Mouse (Mus musculus): Measurements from ENCODE around the gene Sult1c1. TPM values are rescaled to one million over a fixed set of nuclear protein-coding genes. Genes with fewer than 3 reads are reported as not detected.
"Not testable (repeated sequence)": the region's sequence is repeated elsewhere in the genome, so short reads cannot be mapped to it uniquely, and the experiment has no call there.

Sult1c1 gene
- total RNA-seq (2021) = not detected

- DNase-seq (ENCODE audit: low spot score) = no peak
- intact Hi-C loops (cut with DNase I) = no loop called here
These were observed at the start of gene Sult1c1 for GRCm38 (mm10) chr17:53990574-53990973. Sult1c1 (minus strand) TSS chr17:53990674.

- intact Hi-C loops (cut with DNase I) = loop anchor here (2.0 kb wide), 1 partner anchor 329 kb away; no protein-coding TSS in a partner anchor
- no peak for DNase-seq (ENCODE audit: low spot score)
These were observed 23.7 kb upstream of the Sult1c1 start for GRCm38 (mm10) chr17:54014204-54014603.

- DNase-seq (ENCODE audit: low spot score) = no peak
- intact Hi-C loops (cut with DNase I) = no loop called here
These were observed 20.7 kb upstream of the Sult1c1 start for GRCm38 (mm10) chr17:54011196-54011595.

GRCm38 (mm10) chr17:54010536-54010935 lies 20.1 kb upstream of the Sult1c1 start:
- intact Hi-C loops (cut with DNase I); DNase-seq (ENCODE audit: low spot score): not testable (repeated sequence)

- no peak for DNase-seq (ENCODE audit: low spot score)
- intact Hi-C loops (cut with DNase I) = no loop called here
These were observed 13.0 kb upstream of the Sult1c1 start for GRCm38 (mm10) chr17:54003522-54003921.

- DNase-seq (ENCODE audit: low spot score) = no peak
- intact Hi-C loops (cut with DNase I) = no loop called here
These were observed 16.9 kb downstream of the Sult1c1 start for GRCm38 (mm10) chr17:53973606-53974005.

- intact Hi-C loops (cut with DNase I) = no loop called here
- no peak for DNase-seq (ENCODE audit: low spot score)
These were observed 48.8 kb downstream of the Sult1c1 start for GRCm38 (mm10) chr17:53941569-53942162.

GRCm38 (mm10) chr17:53940726-53941125 lies 49.7 kb downstream of the Sult1c1 start:
- intact Hi-C loops (cut with DNase I) = no loop called here
- DNase-seq (ENCODE audit: low spot score) = no peak

Other genes with a start within 250 kb of the Sult1c1 start
- under 1 TPM in 1 of 2 experiments, not detected in 1; 0.14 TPM for gene Sult1c2, start 144.3 kb downstream of the Sult1c1 start, total RNA-seq (2021)